Mouse (Mus musculus) lung, adult 2 months (tissue): ENCODE results near the gene Mplkip.

Source experiments
- CTCF ChIP-seq: fragments of 200-500 bp; IDR thresholded peaks from 2 replicates; pipeline ENCODE4 v1.5.1; 2011; ENCODE audit warnings: mild to moderate bottlenecking, low read length, control low read depth; ENCODE audit not compliant: insufficient read depth
- POLR2A ChIP-seq: fragments of 200-500 bp; IDR thresholded peaks from 2 replicates; pipeline ENCODE4 v1.6.1; 2011; ENCODE audit warnings: low read depth, mild to moderate bottlenecking, control low read depth, low read length, borderline replicate concordance; ENCODE audit errors: extremely low read depth

DNA sequence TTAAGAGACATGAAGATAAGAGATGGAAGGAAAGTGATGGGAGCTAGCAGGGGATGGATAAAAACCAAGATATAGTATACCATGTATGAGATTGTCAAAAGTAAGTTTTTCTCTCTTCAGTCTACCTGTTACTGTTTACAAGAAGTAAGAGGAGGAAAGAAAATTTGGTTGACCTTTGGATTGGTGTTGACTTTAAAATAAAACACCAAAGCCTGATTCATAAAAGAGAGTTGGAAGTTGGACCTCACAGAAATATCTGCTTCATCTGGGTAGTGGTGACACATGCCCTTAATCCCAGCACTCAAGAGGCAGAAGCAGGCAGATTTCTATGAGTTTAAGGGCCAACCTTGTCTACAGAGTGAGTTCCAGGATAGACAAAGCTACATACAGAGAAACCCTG, 7.3 kb downstream of the Mplkip start:
- no peak for TF ChIP-seq POLR2A
- TF ChIP-seq CTCF = no peak
